Mouse (Mus musculus) inflammation-experienced regulatory T-cells (primary cell): ENCODE results near the gene Fam208b. TPM values are rescaled to one million over a fixed set of nuclear protein-coding genes. Genes with fewer than 3 reads are reported as not detected.

Experiments used
- polyA plus RNA-seq, 2 experiments: library from polyadenylated mRNA; unstranded; fragments of 100-300 nt; shearing (Covaris generic); gene quantifications; one replicate each; pipeline ENCODE4 v1.2.1; 2017

The Fam208b gene
- polyA plus RNA-seq, result 10 to 100 TPM; 37.9 to 43.6 TPM

DNA sequence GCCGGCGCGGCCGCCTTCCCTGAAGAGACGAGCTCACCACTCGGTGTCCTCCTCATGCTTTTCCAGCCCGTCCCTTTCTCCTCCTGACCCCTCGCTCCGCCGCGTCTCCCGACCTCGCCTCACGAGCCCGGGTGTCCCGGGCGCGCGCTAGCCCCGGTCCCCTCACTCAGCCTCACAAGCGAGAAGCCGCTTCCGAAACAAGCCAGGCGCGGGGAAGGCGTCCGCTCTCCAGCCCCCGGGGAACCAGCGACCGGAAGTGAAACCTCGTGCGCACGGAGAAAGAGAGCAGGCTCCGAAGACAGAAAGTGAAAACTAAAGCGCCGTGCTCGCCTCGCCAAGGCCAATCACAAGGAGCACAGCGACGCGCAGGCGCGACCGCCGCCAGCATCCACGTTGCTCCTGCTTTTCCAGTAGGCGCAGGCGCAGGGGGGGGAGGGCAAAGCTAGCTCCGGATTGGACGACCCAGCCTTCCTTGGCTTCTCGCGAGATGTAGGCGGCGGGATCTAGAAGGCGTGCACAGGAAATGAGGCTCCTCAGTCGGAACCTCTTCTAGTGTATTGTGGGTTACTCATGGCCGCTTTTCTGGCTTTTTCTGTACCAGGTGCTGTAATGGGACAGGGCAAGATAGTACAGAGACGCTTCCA lies at the start of gene Fam208b:
Gene Fam208b, minus strand, starts transcription at position 314 of the 644 bp plus-strand sequence.

DNA sequence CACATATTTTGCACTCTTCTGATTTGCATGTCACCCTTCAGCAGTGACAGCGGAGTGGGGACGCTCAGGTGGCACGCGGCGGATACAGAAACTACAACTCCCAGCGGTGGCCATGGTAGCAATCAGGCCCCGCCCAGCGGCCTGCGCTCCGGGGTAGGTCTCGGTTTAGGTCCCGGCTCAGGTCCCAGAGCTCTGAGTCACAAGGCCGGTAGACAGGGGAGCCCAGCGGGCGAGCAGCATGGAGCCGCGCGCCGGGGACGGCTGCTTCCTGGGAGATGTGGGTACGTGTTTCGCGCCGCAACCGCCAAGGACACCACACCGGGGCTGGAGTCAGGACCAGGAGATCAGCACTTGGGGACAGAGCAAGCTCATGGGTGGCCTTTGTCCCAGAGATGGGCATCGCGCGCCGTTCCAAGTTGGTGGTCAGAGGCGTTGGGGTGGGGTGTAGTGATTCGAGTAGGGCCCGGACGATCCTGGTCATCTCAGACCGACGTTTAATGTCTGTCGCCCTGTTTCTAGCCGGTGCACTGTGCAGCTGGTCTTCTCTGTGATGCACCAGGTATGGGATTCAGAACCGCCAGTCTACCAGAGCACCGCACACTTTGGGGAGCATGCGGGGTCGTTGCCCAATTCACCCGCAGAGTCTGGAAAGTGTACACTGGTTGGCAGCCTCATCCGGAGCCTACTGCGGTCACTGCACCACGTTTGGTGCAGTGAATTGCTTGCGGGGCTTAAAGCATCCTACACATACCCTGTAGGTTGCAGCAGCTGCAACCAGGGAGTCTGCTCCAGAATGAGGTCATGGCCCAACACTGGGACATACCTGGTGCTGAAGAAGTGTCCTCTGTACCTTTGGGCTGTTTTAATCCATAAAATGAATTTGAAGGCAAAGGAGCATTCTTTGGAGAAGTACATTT lies 23.2 kb upstream of the Fam208b start, which contains the start of gene Asb13:
Gene Asb13, plus strand, starts transcription at position 138 of the 917 bp plus-strand sequence.

DNA sequence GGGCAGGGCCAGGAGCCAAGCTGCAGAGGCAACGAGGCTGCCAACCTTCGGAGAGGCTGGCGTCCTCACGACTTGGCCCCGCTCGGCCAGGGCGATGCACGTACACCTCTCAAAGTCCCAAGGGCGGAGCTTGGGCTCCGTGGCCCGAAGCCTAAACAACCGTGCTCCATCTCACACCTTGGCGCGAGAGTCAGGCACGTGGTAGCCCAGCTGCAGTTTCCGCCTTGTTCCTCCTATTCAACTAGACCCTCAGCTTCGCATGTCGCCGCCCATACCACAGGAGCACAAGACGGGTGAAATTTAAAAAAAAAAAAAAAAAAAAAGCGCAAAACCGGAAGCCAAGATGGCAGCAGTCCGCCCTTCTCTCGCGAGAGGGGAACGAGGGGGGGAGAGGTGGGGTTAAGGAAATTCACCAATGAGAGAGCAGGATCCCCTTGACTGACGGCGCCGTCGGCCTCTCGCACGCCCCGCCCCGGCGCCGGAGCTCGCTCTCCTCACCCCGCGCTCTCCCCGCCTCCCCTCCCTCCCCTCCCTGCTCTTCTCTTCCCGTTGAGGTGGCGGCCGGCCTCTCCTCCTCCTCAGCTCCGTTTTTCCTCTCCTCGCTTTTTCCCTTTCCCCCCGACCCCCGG lies 73.2 kb downstream of the Fam208b start, which contains the start of gene Gdi2:
Gene Gdi2, plus strand, starts transcription at position 470 of the 629 bp plus-strand sequence.

Other genes with a start within 250 kb of the Fam208b start
- 100 to 1,000 TPM; 344 to 347 TPM for gene Gdi2, start 73.0 kb downstream of the Fam208b start, polyA plus RNA-seq
- 10 to 100 TPM; 37.8 to 62.2 TPM for gene Asb13, start 22.9 kb upstream of the Fam208b start, polyA plus RNA-seq
- gene Calml3, start 193.2 kb upstream of the Fam208b start, polyA plus RNA-seq, result under 1 TPM in 1 of 2 experiments, not detected in 1; 0.47 TPM
- under 1 TPM in 1 of 2 experiments, not detected in 1; 0.34 TPM for gene Calm4, start 226.6 kb upstream of the Fam208b start, polyA plus RNA-seq
- gene Calm5, start 243.1 kb upstream of the Fam208b start, polyA plus RNA-seq, result 1 to 10 TPM in 1 of 2 experiments, not detected in 1; 2.1 TPM